Mouse (Mus musculus) gastrocnemius, postnatal 36 days (tissue): ENCODE measurements around the gene Vps53. TPM values are rescaled to one million over a fixed set of nuclear protein-coding genes. Genes with fewer than 3 reads are reported as not detected.

Experiments used
- total RNA-seq, 2 experiments: library from RNA; stranded (reverse); gene quantifications; 2 replicates each; pipeline ENCODE4 v1.2.3; 2021

Gene Vps53
- total RNA-seq, 2 experiments from 2014 or later, result 20.2 TPM

Other genes starting within 250 kb of the Vps53 start
- 10 to 100 TPM in 1 of 2 experiments, 1 to 10 TPM in 1; 9.4 to 11.0 TPM for gene Rph3al, start 241.2 kb downstream of the Vps53 start, total RNA-seq
- gene 1700016K19Rik, start 179.7 kb downstream of the Vps53 start, total RNA-seq, result not detected
- 10 to 100 TPM; 16.2 to 23.1 TPM for gene Rflnb, start 151.9 kb downstream of the Vps53 start, total RNA-seq
- gene Fam57a, start within 50 bp of the Vps53 start, total RNA-seq, result 1 to 10 TPM; 1.8 TPM
- not detected for gene Dbil5, start 38.0 kb upstream of the Vps53 start, total RNA-seq
- 1 to 10 TPM; 1.6 to 4.0 TPM for gene Gemin4, start 38.0 kb upstream of the Vps53 start, total RNA-seq
- 10 to 100 TPM; 11.0 to 13.9 TPM for gene Mrm3, start 64.1 kb upstream of the Vps53 start, total RNA-seq
- 10 to 100 TPM; 16.6 to 17.2 TPM for gene Glod4, start 64.1 kb upstream of the Vps53 start, total RNA-seq
- gene Nxn, start 219.5 kb upstream of the Vps53 start, total RNA-seq, result 10 to 100 TPM; 26.3 to 37.3 TPM
- 10 to 100 TPM; 34.3 to 36.2 TPM for gene Timm22, start 227.3 kb upstream of the Vps53 start, total RNA-seq